Mouse (Mus musculus) T-helper 1 cell (primary cell): Measurements from ENCODE around the gene Foxg1.

Source experiments
- in situ Hi-C: fragments of 300-600 bp; cut with MboI, MseI; formaldehyde crosslinking; loops from one replicate; pipeline ENCODE4 v1.15.1; 2025; ENCODE audit warnings: high pct_unique_total_duplicates

The Foxg1 gene

GRCm38 (mm10) chr12:49384876-49385630 lies 2.6 kb downstream of the Foxg1 start, which contains the start of gene Gm43517:
TSS of gene Gm43517 (plus strand) at chr12:49385174.
- in situ Hi-C loops = no loop called here

GRCm38 (mm10) chr12:49385631-49385990 lies 3.2 kb downstream of the Foxg1 start:
- in situ Hi-C loops = no loop called here

- in situ Hi-C loops = no loop called here
Observed at GRCm38 (mm10) chr12:49386081-49386805, 3.8 kb downstream of the Foxg1 start.

GRCm38 (mm10) chr12:49387856-49388598 lies 5.6 kb downstream of the Foxg1 start:
- in situ Hi-C loops = no loop called here

GRCm38 (mm10) chr12:49389666-49390065 lies 7.2 kb downstream of the Foxg1 start:
- in situ Hi-C loops = loop anchor here (10.0 kb wide), 1 partner anchor 1935 kb away; no protein-coding TSS in a partner anchor

GRCm38 (mm10) chr12:49390257-49390656 lies 7.8 kb downstream of the Foxg1 start:
- in situ Hi-C loops = loop anchor here (10.0 kb wide), 1 partner anchor 1935 kb away; no protein-coding TSS in a partner anchor

- in situ Hi-C loops = loop anchor here (10.0 kb wide), 1 partner anchor 1934 kb away; no protein-coding TSS in a partner anchor
Observed at GRCm38 (mm10) chr12:49390926-49391304, 8.5 kb downstream of the Foxg1 start.

- in situ Hi-C loops = loop anchor here (10.0 kb wide), 1 partner anchor 1933 kb away; no protein-coding TSS in a partner anchor
Observed at GRCm38 (mm10) chr12:49391305-49392040, 9.0 kb downstream of the Foxg1 start.

- in situ Hi-C loops = loop anchor here (10.0 kb wide), 1 partner anchor 1933 kb away; no protein-coding TSS in a partner anchor
Observed at GRCm38 (mm10) chr12:49392041-49392390, 9.6 kb downstream of the Foxg1 start.

GRCm38 (mm10) chr12:49392876-49393275 lies 10.4 kb downstream of the Foxg1 start:
- in situ Hi-C loops = loop anchor here (10.0 kb wide), 1 partner anchor 1932 kb away; no protein-coding TSS in a partner anchor

- in situ Hi-C loops = loop anchor here (10.0 kb wide), 1 partner anchor 1931 kb away; no protein-coding TSS in a partner anchor
Observed at GRCm38 (mm10) chr12:49393639-49394038, 11.2 kb downstream of the Foxg1 start.

- in situ Hi-C loops = loop anchor here (10.0 kb wide), 1 partner anchor 1931 kb away; no protein-coding TSS in a partner anchor
Observed at GRCm38 (mm10) chr12:49394181-49394580, 11.7 kb downstream of the Foxg1 start.

- in situ Hi-C loops = loop anchor here (10.0 kb wide), 1 partner anchor 1930 kb away; no protein-coding TSS in a partner anchor
Observed at GRCm38 (mm10) chr12:49394836-49395235, 12.4 kb downstream of the Foxg1 start.

- in situ Hi-C loops = loop anchor here (10.0 kb wide), 1 partner anchor 1929 kb away; no protein-coding TSS in a partner anchor
Observed at GRCm38 (mm10) chr12:49395969-49396368, 13.5 kb downstream of the Foxg1 start.

GRCm38 (mm10) chr12:49396776-49397175 lies 14.3 kb downstream of the Foxg1 start:
- in situ Hi-C loops = loop anchor here (10.0 kb wide), 1 partner anchor 1928 kb away; no protein-coding TSS in a partner anchor

- in situ Hi-C loops = loop anchor here (10.0 kb wide), 1 partner anchor 1927 kb away; no protein-coding TSS in a partner anchor
Observed at GRCm38 (mm10) chr12:49397443-49398162, 15.1 kb downstream of the Foxg1 start.

- in situ Hi-C loops = loop anchor here (10.0 kb wide), 1 partner anchor 1927 kb away; no protein-coding TSS in a partner anchor
Observed at GRCm38 (mm10) chr12:49398163-49398540, 15.7 kb downstream of the Foxg1 start.

- in situ Hi-C loops = loop anchor here (10.0 kb wide), 1 partner anchor 1926 kb away; no protein-coding TSS in a partner anchor
Observed at GRCm38 (mm10) chr12:49398636-49399035, 16.2 kb downstream of the Foxg1 start.

GRCm38 (mm10) chr12:49399611-49400010 lies 17.2 kb downstream of the Foxg1 start:
- in situ Hi-C loops = loop anchor here (10.0 kb wide), 1 partner anchor 1925 kb away; no protein-coding TSS in a partner anchor
